Mouse (Mus musculus) ES-E14 (cell line): ENCODE data around the gene Traip. TPM values are rescaled to one million over a fixed set of nuclear protein-coding genes. Genes with fewer than 3 reads are reported as not detected.

ENCODE experiments used
- DNase-seq: peaks from one replicate; pipeline ENCODE4 v3.0.0-alpha.2; 2013; ENCODE audit warnings: low read depth, low spot score
- H3K27ac ChIP-seq: 2 replicates; pipeline ENCODE4 v1.5.1; 2012; ENCODE audit warnings: low read depth, mild to moderate bottlenecking, low read length, moderate library complexity, mixed read lengths; ENCODE audit not compliant: poor library complexity, insufficient read depth, severe bottlenecking
- H3K36me3 ChIP-seq: 2 replicates; pipeline ENCODE4 v1.6.1; 2012; ENCODE audit warnings: mild to moderate bottlenecking, low read length, moderate library complexity, mixed read lengths; ENCODE audit not compliant: control insufficient read depth, poor library complexity, insufficient read depth, severe bottlenecking
- H3K4me1 ChIP-seq, 2 experiments: fragments of 150-350 bp in 1 of 2; sonication (generic) in 1 of 2; 2 replicates each; pipeline ENCODE4 v1.6.1; 2012; ENCODE audit warnings: low read length in 2 of 2, mild to moderate bottlenecking in 1 of 2, mixed read lengths in 1 of 2; ENCODE audit not compliant: control insufficient read depth in 2 of 2, insufficient read depth in 2 of 2, poor library complexity in 1 of 2
- H3K4me3 ChIP-seq, 2 experiments: fragments of 150-350 bp in 1 of 2; sonication (generic) in 1 of 2; 2 replicates each; pipeline ENCODE4 v1.5.1; 2012; ENCODE audit warnings: low read length in 2 of 2, low read depth in 1 of 2, mild to moderate bottlenecking in 1 of 2, mixed read lengths in 1 of 2; ENCODE audit not compliant: insufficient read depth in 1 of 2, poor library complexity in 1 of 2, severe bottlenecking in 1 of 2
- H3K9ac ChIP-seq: 2 replicates; pipeline ENCODE4 v1.6.1; 2012; ENCODE audit warnings: low read depth, mild to moderate bottlenecking, low read length, mixed read lengths; ENCODE audit not compliant: poor library complexity, insufficient read depth, severe bottlenecking
- H3K9me3 ChIP-seq: fragments of 150-350 bp; sonication (generic); 2 replicates; pipeline ENCODE4 v1.6.1; 2012; ENCODE audit warnings: low read depth, mild to moderate bottlenecking, low read length; ENCODE audit not compliant: control insufficient read depth, insufficient read depth
- CHD2 ChIP-seq: IDR thresholded peaks from 2 replicates; pipeline ENCODE4 v1.6.1; 2014; ENCODE audit warnings: mild to moderate bottlenecking, low read depth, low read length, inconsistent platforms
- HCFC1 ChIP-seq: IDR thresholded peaks from 2 replicates; pipeline ENCODE4 v1.6.1; 2012; ENCODE audit warnings: low read length, inconsistent platforms, borderline replicate concordance; ENCODE audit not compliant: insufficient read depth
- MAFK ChIP-seq: IDR thresholded peaks from 2 replicates; pipeline ENCODE4 v1.6.1; 2014; ENCODE audit warnings: mild to moderate bottlenecking, low read depth, low read length, inconsistent platforms; ENCODE audit not compliant: insufficient read depth
- ZC3H11A ChIP-seq: IDR thresholded peaks from 2 replicates; pipeline ENCODE4 v1.6.1; 2012; ENCODE audit warnings: low read depth, mild to moderate bottlenecking, inconsistent platforms, low read length, borderline replicate concordance
- ZNF384 ChIP-seq: IDR thresholded peaks from 2 replicates; pipeline ENCODE4 v1.6.1; 2012; ENCODE audit warnings: low read depth, low read length, inconsistent platforms
- in situ Hi-C, 2 experiments: fragments of 600-800 bp; cut with MboI; formaldehyde crosslinking; loops; one replicate each; pipeline ENCODE4 v1.15.1; 2025; ENCODE audit warnings: low sequenced_read_pairs in 2 of 2, inconsistent platforms in 1 of 2; ENCODE audit not compliant: unreplicated experiment in 2 of 2
- total RNA-seq: library from RNA; depleted of rRNA; stranded (reverse); fragments of 300-350 nt; gene quantifications from 2 replicates; pipeline ENCODE4 v1.2.3, GENCODE M21; 2012

Gene Traip
- total RNA-seq, 1 experiment, result 43.7 TPM

DNA sequence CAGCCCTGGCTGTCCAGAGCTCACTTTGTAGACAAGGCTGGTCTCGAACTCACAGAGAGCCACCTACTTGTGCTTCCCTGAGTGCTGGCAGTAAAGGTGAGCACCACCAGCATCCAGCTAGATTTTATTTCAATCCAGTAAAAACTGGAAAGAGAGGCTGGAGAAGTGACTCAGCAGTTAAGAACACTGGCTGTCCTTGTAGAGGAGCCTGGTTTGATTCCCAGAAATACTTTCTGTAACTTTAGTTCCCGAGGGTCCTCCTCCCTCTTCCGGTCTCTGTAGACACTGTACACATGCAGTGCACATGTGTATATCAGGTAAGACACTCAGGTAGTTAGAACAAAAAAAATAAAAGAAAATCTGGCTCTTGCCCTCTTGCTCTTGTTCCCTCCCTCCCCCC, 38.0 kb downstream of the Traip start:
- Histone ChIP-seq H3K4me1 (peaks cover 2 to 15% of the 10 kb centered on the region in 2 experiments; a peak in 2 of 4 replicates), H3K9ac (no peak overlapping the region), H3K27ac (no peak overlapping the region), H3K9me3 (no peaks in the 10 kb centered on the region), H3K36me3 (no peaks in the 10 kb centered on the region), H3K4me3 (no peak overlapping the region)
- TF ChIP-seq HCFC1, result no peak
- peak; percentile 41; the same call in 1 of the 2 replicates for TF ChIP-seq MAFK
- in situ Hi-C loops, result no loop called here
- no peak for DNase-seq

- in situ Hi-C loops, result no loop called here
- Histone ChIP-seq H3K9ac (no peak within 1 kb of the TSS), H3K9me3 (no peaks in the 10 kb centered on the region), H3K4me1 (peaks cover 2 to 8% of the 10 kb centered on the region in 2 experiments; a peak in 2 of 4 replicates), H3K27ac (no peak within 1 kb of the TSS), H3K36me3 (no peaks in the 10 kb centered on the region), H3K4me3 (no peak within 1 kb of the TSS)
- no peak for DNase-seq
- TF ChIP-seq ZC3H11A, result no peak
- no peak for TF ChIP-seq HCFC1
Measured at GRCm38 (mm10) chr9:107992197-107992596, 42.3 kb downstream of the Traip start, which contains the start of gene Cdhr4. TSS of gene Cdhr4 (plus strand) at chr9:107992497.

DNA sequence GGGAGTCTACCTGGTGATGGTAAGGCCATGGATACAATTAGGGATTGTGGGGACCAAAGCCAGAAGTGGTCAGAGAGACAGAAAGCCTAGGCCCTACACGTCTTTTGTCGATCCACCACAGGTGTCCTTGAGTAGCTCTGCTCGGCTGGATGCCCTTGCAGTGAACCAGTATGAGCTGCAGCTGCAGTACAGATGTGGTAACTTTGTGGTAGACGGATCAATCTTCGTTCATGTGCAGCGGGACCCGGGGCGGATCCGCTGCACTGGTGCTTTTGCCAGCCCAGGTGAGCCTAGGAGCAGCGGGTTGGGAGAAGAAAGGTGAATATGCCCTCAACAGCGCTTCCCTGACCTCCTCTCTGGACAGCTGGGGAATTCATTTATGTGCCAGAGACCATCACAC, 43.1 kb downstream of the Traip start:
- no peaks in the 10 kb centered on the region for H3K36me3 ChIP-seq
- in situ Hi-C loops, result no loop called here
- H3K4me1 ChIP-seq, result peaks cover 2 to 5% of the 10 kb centered on the region in 2 experiments; a peak in 2 of 4 replicates
- no peak for TF ChIP-seq ZNF384
- TF ChIP-seq MAFK, result no peak
- DNase-seq, result no peak
- no peak overlapping the region for H3K9ac ChIP-seq
- no peak overlapping the region for H3K4me3 ChIP-seq
- H3K9me3 ChIP-seq, result no peaks in the 10 kb centered on the region
- H3K27ac ChIP-seq, result no peak overlapping the region

GRCm38 (mm10) chr9:107994464-107994863, 44.5 kb downstream of the Traip start:
- TF ChIP-seq CHD2, result no peak
- TF ChIP-seq ZNF384, result no peak
- TF ChIP-seq ZC3H11A, result no peak
- TF ChIP-seq MAFK, result no peak
- no peak for TF ChIP-seq HCFC1
- DNase-seq, result no peak
- in situ Hi-C loops, result no loop called here

GRCm38 (mm10) chr9:107995513-107995912, 45.6 kb downstream of the Traip start:
- no peaks in the 10 kb centered on the region for H3K36me3 ChIP-seq
- DNase-seq, result no peak
- in situ Hi-C loops, result no loop called here
- no peaks in the 10 kb centered on the region for H3K9me3 ChIP-seq
- H3K9ac ChIP-seq, result peak overlapping the region; percentile 41; the same call in 1 of the 2 replicates
- H3K4me3 ChIP-seq, result peak overlapping the region; percentile 10 to 26; a peak in 2 of 4 replicates
- no peak for TF ChIP-seq ZNF384
- no peak for TF ChIP-seq CHD2
- no peak for TF ChIP-seq ZC3H11A
- TF ChIP-seq HCFC1, result no peak
- no peak for TF ChIP-seq MAFK
- H3K27ac ChIP-seq, result no peak overlapping the region
- peaks cover 2 to 5% of the 10 kb centered on the region in 2 experiments; a peak in 1 of 4 replicates for H3K4me1 ChIP-seq

More at GRCm38 (mm10) chr9:107994464-107994863, 44.5 kb downstream of the Traip start:
- H3K9ac ChIP-seq, result no peak overlapping the region
- no peak overlapping the region for H3K27ac ChIP-seq
- no peak overlapping the region for H3K4me3 ChIP-seq
- H3K36me3 ChIP-seq, result no peaks in the 10 kb centered on the region
- H3K4me1 ChIP-seq, result peaks cover 2 to 5% of the 10 kb centered on the region in 2 experiments; a peak in 1 of 4 replicates
- no peaks in the 10 kb centered on the region for H3K9me3 ChIP-seq
